Mouse (Mus musculus): ENCODE results near the gene Olfr446. TPM values are rescaled to one million over a fixed set of nuclear protein-coding genes. Genes with fewer than 3 reads are reported as not detected.

Olfr446 gene
- polyA plus RNA-seq, 1 experiment = not detected

GRCm38 (mm10) chr6:42980377-42980776 is 59.2 kb downstream of the Olfr446 start:
- H3K27ac ChIP-seq (ENCODE audit: insufficient read depth, low read length) = no peak overlapping the region
- peaks cover 7% of the 10 kb centered on the region; the same call in 1 of the 2 replicates for H3K9me3 ChIP-seq (replicated peaks; ENCODE audit: control insufficient read depth, insufficient read depth, low read length, poor library complexity, severe bottlenecking)
- H3K9ac ChIP-seq (ENCODE audit: low read depth, poor library complexity, severe bottlenecking) = no peak overlapping the region
- TF ChIP-seq CTCF (IDR thresholded peaks at IDR 0.05; ENCODE audit: low read depth, low read length) = no peak
- TF ChIP-seq EP300 (IDR thresholded peaks at IDR 0.05; ENCODE audit: insufficient read depth, low read depth, low read length) = no peak
- no peak for TF ChIP-seq POLR2A (IDR thresholded peaks at IDR 0.05; ENCODE audit: insufficient read depth, low read length)
- no peaks in the 10 kb centered on the region for H3K36me3 ChIP-seq (ENCODE audit: control insufficient read depth, insufficient read depth, low read length, poor library complexity, severe bottlenecking)
- no peaks in the 10 kb centered on the region for H3K4me1 ChIP-seq (ENCODE audit: control insufficient read depth, insufficient read depth, low read length)
- no peaks in the 10 kb centered on the region for H3K27me3 ChIP-seq (ENCODE audit: control insufficient read depth, insufficient read depth, low read length, poor library complexity, severe bottlenecking)
- no peak overlapping the region for H3K4me3 ChIP-seq (ENCODE audit: low read depth, low read length)

Other genes with a start within 250 kb of the Olfr446 start
- 25.2 and 35.6 TPM in 2 replicates for gene Tcaf1, start 211.3 kb upstream of the Olfr446 start, polyA plus RNA-seq (2011; ENCODE audit: insufficient read depth, insufficient read length, low read depth, missing spikeins)
- gene Olfr453, start 182.0 kb upstream of the Olfr446 start, polyA plus RNA-seq (2011; ENCODE audit: insufficient read depth, insufficient read length, low read depth, missing spikeins) = not detected in 2 replicates
- not detected in 2 replicates for gene Olfr38, start 165.0 kb upstream of the Olfr446 start, polyA plus RNA-seq (2011; ENCODE audit: insufficient read depth, insufficient read length, low read depth, missing spikeins)
- not detected in 2 replicates for gene Olfr452, start 136.3 kb upstream of the Olfr446 start, polyA plus RNA-seq (2011; ENCODE audit: insufficient read depth, insufficient read length, low read depth, missing spikeins)
- not detected in 2 replicates for gene Olfr450, start 109.4 kb upstream of the Olfr446 start, polyA plus RNA-seq (2011; ENCODE audit: insufficient read depth, insufficient read length, low read depth, missing spikeins)
- not detected in 2 replicates for gene Olfr449, start 87.0 kb upstream of the Olfr446 start, polyA plus RNA-seq (2011; ENCODE audit: insufficient read depth, insufficient read length, low read depth, missing spikeins)
- gene Olfr448, start 30.9 kb upstream of the Olfr446 start, polyA plus RNA-seq (2011; ENCODE audit: insufficient read depth, insufficient read length, low read depth, missing spikeins) = not detected in 2 replicates
- gene Olfr447, start 12.5 kb upstream of the Olfr446 start, polyA plus RNA-seq (2011; ENCODE audit: insufficient read depth, insufficient read length, low read depth, missing spikeins) = not detected in 2 replicates
- not detected in 2 replicates for gene Olfr444, start 27.7 kb downstream of the Olfr446 start, polyA plus RNA-seq (2011; ENCODE audit: insufficient read depth, insufficient read length, low read depth, missing spikeins)
- not detected in 2 replicates for gene Olfr441, start 185.0 kb downstream of the Olfr446 start, polyA plus RNA-seq (2011; ENCODE audit: insufficient read depth, insufficient read length, low read depth, missing spikeins)
- gene Olfr237-ps1, start 225.2 kb downstream of the Olfr446 start, polyA plus RNA-seq (2011; ENCODE audit: insufficient read depth, insufficient read length, low read depth, missing spikeins) = not detected in 2 replicates
- not detected in 2 replicates for gene Olfr437, start 241.9 kb downstream of the Olfr446 start, polyA plus RNA-seq (2011; ENCODE audit: insufficient read depth, insufficient read length, low read depth, missing spikeins)

All from ES-Bruce4 (cell line).